Mouse (Mus musculus) olfactory bulb, adult 2 months (tissue): ENCODE measurements around the gene Srxn1. TPM values are rescaled to one million over a fixed set of nuclear protein-coding genes. Genes with fewer than 3 reads are reported as not detected.
A peak's percentile ranks its signal among the peaks of the same experiment; 100 is the strongest.

Source experiments
- H3K27ac ChIP-seq: fragments of 200-500 bp; 2 replicates; pipeline ENCODE4 v1.5.1; 2012; ENCODE audit warnings: low read depth, low read length; ENCODE audit not compliant: insufficient read depth
- H3K4me1 ChIP-seq: fragments of 200-500 bp; 2 replicates; pipeline ENCODE4 v1.6.1; 2012; ENCODE audit warnings: low read length; ENCODE audit not compliant: control insufficient read depth, insufficient read depth
- H3K4me3 ChIP-seq: fragments of 200-500 bp; 2 replicates; pipeline ENCODE4 v1.5.1; 2012; ENCODE audit warnings: mild to moderate bottlenecking, low read depth, low read length, moderate library complexity; ENCODE audit not compliant: insufficient read depth
- CTCF ChIP-seq: fragments of 200-500 bp; IDR thresholded peaks from 2 replicates; pipeline ENCODE4 v1.5.1; 2012; ENCODE audit warnings: low read depth, mild to moderate bottlenecking, low read length, moderate library complexity; ENCODE audit not compliant: insufficient read depth
- POLR2A ChIP-seq: fragments of 200-500 bp; IDR thresholded peaks from 2 replicates; pipeline ENCODE4 v1.6.1; 2012; ENCODE audit warnings: mild to moderate bottlenecking, low read depth, low read length, moderate library complexity; ENCODE audit not compliant: insufficient read depth
- WGBS: fragments of 180-500 bp; shearing (Covaris S2); methylation state at CpG from one replicate; pipeline ENCODE4 v1.1.7; 2018; 5-methylcytosine and 5-hydroxymethylcytosine counted together
- polyA plus RNA-seq: library from polyadenylated mRNA; stranded (reverse); fragments of >200 nt; gene quantifications from 2 replicates; pipeline ENCODE4 v1.2.4, GENCODE M21; 2012; ENCODE audit warnings: low replicate concordance; ENCODE audit not compliant: missing spikeins, insufficient read depth, insufficient read length

Srxn1 gene
- polyA plus RNA-seq, 1 experiment: not detected

DNA sequence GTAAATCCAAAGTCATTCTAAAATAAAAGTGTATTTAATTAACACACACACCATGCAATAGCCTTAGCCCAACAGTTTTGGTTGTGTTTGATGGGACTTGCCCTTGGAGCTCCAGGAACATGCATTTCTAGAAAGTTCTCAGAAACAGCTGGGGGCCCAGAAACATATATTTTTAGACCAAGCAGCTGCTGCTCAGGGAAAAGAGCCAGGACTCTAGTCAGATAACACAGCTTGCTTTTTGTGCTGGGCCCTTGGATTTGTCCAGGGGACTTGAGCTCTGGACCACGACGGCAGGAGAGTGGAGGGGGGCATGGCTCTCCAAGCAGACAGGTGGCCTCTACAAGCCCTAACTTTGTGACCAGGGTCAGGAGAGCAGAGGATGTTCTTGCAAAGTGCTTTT, 6.0 kb downstream of the Srxn1 start:
- H3K4me1 ChIP-seq: peaks cover 32% of the 10 kb centered on the region
- no peak overlapping the region for H3K4me3 ChIP-seq
- H3K27ac ChIP-seq: no peak overlapping the region
- WGBS: 35% methylated on average over 2 of the region's 2 CpGs
- TF ChIP-seq POLR2A (no peak), CTCF (no peak)

DNA sequence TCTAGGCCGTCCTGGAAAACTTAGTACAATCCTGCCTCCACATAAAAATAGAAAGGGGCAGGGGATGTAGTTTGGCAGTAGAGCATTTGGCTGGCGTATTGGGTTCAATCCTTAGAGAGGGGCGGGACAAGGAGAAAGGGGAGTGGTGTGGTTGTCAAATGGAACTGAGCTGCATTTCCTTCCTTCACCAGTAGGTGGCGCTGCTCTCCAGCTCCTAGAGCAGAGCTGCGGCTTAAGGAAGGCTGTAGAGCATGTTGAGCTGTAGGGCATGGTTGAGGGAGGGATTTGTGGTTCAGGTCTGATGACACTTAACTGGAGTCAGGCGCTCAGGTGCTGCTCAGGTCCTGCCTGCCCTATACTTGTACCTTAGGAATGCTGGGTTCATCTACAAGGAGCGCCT, 6.6 kb downstream of the Srxn1 start:
- H3K27ac ChIP-seq: no peak overlapping the region

DNA sequence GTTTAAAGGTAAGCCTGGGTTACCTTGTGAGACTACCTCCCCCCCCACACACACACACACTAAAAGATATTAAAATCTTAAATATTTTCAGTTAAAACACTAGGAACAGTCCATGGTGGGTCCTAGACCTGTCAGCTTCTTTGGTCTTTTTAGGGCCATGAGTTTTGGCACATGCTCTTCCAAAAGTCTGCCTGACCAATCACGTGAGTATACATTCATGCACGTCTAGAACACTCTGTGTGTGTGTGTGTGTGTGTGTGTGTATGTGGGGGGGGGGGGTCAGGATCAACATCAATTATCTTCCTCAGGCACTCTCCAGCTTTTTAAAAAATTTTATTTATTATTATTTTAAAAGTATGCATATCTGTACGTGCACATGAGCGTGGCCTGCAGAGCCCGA, 7.2 kb downstream of the Srxn1 start:
- no peak overlapping the region for H3K27ac ChIP-seq
- peaks cover 28% of the 10 kb centered on the region for H3K4me1 ChIP-seq
- TF ChIP-seq POLR2A (no peak), CTCF (no peak)
- no peak overlapping the region for H3K4me3 ChIP-seq
- 92% methylated on average over 5 of the region's 5 CpGs for WGBS

More for the DNA sequence above, 6.6 kb downstream of the Srxn1 start:
- Histone ChIP-seq H3K4me1 (peaks cover 28% of the 10 kb centered on the region), H3K4me3 (no peak overlapping the region)
- 8% methylated on average over 7 of the region's 7 CpGs for WGBS
- TF ChIP-seq POLR2A: no peak
- peak; percentile 85 for TF ChIP-seq CTCF

DNA sequence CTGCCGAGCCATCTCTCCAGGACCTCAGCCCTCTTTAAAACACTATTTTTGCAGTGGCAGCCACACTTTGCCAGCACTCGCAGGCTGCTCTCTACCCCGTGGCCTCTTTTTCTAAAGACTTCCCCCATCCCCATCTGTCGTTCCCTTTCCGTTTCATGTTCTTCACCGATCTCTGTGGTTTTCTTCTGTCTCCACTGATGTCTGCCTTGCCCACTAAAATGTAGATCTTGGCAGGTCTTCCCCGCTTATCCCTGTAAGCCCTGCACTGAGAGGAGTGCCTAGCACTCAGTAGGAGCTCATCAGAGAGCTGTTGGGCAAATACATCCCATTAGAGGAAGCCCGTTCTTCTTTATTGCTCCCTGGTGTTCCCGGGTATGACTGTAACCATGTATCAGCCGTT, 7.7 kb downstream of the Srxn1 start:
- no peak overlapping the region for H3K4me3 ChIP-seq
- H3K27ac ChIP-seq: no peak overlapping the region
- TF ChIP-seq POLR2A: no peak
- TF ChIP-seq CTCF: no peak
- 60% methylated on average over 10 of the region's 10 CpGs for WGBS
- peaks cover 25% of the 10 kb centered on the region for H3K4me1 ChIP-seq

DNA sequence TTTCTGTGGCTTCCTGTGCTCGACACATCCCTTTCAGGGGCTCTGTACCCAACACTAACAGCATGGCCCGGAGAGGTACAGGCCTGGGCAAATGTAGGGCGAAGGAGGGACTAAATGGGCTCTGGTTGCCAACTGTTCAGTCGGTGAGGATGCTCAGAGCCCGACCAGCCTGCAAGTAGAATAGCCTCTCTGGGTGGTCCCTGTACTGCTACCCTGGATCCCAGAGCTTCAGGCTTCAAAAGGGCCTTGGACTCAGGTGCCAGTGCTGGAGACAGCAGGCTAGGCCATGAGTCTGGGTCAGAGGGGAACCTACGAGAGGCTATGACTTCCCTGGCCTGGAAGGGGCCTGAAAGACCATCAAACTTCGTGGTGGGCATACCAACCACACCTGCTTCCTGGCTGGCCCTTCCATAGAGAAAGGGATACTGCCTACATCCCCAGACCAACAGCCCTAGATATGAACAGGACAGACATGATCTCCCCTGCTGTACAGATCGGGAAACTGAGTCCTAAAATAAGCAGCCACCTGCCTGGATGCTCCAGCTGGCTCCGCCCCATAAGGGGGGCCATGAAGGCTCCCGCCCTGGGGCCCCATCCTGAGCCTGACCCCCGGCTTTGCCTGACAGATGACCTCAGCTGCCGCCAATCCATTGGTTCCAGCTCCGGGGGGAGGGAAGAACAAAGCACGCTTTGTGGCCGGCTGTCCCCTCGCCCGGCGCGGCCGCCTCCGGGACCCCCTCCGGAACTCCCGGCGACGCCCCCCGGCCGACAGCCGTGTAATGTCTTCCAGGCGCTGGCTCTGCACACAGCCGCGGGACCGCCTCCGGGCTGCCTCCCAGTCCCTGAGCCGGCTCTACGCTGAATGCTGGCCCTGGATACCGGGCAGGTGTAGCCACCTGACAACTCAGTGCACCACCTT, 9.0 kb downstream of the Srxn1 start:
- WGBS: 16% methylated on average over 36 of the region's 36 CpGs
- H3K4me3 ChIP-seq: peak overlapping the region; percentile 12; the same call in 1 of the 2 replicates
- peaks cover 17% of the 10 kb centered on the region for H3K4me1 ChIP-seq

DNA sequence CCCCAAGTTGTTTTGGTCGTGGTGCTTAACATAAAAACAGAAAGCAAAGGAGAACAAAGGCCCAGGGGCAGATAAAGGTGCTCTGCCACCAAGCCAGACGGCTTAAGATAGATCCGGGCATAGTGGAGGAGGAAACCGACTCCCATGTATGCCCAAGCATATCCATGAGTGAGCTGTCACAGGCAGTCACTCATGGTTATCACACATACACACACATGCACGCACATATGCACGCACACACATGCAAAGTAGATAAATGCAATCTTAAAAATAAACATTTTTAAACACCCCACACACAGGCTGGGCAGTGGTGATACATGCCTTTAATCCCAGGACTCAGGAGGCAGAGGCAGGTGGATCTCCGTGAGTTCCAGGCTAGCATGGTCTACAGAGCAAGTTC, 12.4 kb downstream of the Srxn1 start:
- peaks cover 16% of the 10 kb centered on the region for H3K4me1 ChIP-seq
- 85% methylated on average over 7 of the region's 7 CpGs for WGBS
- H3K4me3 ChIP-seq: no peak overlapping the region
- TF ChIP-seq POLR2A: no peak
- no peak for TF ChIP-seq CTCF
- no peak overlapping the region for H3K27ac ChIP-seq

More for the DNA sequence above, 9.0 kb downstream of the Srxn1 start:
- TF ChIP-seq CTCF (no peak), POLR2A (no peak)
- H3K27ac ChIP-seq: no peak overlapping the region

DNA sequence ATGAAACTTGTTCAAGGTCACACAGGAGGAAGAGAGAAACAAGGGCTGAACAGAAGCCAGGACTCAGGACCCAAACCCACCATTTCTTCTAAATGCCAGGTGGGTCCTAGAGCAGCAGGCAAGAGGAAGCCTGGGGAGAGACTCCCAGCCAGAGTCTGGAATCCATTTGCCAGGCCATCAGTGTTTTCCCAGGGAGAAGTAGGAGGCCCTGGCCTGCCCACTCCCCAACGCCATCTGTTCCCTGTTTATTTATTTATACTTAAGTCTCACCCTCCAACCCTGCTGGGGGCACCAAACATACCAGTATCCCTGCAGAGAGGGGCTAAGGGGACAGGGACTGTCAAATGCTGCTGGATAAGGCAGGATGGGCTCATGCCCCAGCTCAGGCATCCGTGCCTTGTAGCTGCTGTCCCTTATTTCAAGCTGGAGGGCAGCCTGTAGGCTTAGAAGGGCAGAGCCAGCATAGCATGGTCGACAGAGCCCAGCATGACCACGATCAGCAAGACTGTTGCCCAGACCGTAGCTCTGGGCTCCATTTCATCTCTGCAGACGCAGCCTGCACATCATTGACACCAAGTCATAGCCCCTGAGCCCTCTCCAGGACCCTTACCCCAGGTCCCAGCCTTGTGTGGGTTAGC, 14.0 kb downstream of the Srxn1 start:
- Histone ChIP-seq H3K4me3 (no peak overlapping the region), H3K4me1 (peaks cover 12% of the 10 kb centered on the region), H3K27ac (no peak overlapping the region)
- 60% methylated on average over 6 of the region's 6 CpGs for WGBS
- TF ChIP-seq CTCF: no peak
- TF ChIP-seq POLR2A: no peak

DNA sequence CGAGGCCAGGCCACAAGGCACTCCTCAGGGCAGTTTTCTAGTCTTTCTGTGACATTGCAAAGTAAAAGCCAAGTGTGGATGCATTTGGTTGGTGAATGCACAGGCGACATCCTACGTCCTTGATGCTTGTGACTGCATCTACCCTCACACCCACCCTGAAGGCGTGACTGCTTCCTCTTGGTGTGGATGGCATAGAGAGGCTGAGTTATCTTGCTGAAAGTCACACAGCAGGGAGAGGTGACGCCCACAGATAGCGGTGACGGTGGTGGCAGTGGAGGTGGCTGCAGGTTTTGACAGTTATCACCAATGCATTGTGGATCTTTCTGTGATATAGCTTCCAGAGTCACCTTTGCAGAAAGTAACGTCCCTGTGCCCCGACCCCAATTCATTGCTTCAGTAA, 17.6 kb downstream of the Srxn1 start:
- peaks cover 7% of the 10 kb centered on the region for H3K4me1 ChIP-seq
- H3K27ac ChIP-seq: no peak overlapping the region
- TF ChIP-seq POLR2A (no peak), CTCF (no peak)
- WGBS: 57% methylated on average over 9 of the region's 9 CpGs
- no peak overlapping the region for H3K4me3 ChIP-seq

DNA sequence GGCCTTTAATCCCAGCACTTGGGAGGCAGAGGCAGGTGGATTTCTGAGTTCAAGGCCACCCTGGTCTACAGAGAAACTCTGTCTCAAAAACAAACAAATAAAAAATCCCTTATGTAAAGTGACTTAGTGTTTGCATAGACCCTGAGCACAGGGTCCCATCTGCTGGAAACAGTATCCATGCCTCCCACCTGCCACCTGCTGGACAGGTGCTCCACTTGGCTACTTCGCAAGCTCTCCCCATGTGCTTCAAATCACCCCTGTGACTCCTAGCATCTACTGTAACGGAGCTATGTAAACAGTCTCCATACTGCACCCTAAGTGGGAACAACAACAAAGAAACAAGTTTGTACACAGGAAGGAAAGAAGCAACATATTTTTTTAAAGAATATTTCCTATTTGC, 23.3 kb downstream of the Srxn1 start:
- no peak overlapping the region for H3K4me3 ChIP-seq
- 85% methylated on average over 2 of the region's 2 CpGs for WGBS
- H3K27ac ChIP-seq: no peak overlapping the region
- TF ChIP-seq CTCF (no peak), POLR2A (no peak)
- H3K4me1 ChIP-seq: 0 out of 2 replicates have a peak, but pooled peaks cover 4% of the 10 kb centered on the region
